Mouse (Mus musculus) embryonic facial prominence, embryonic 13.5 days (tissue): ENCODE results near the gene Maml3. TPM values are rescaled to one million over a fixed set of nuclear protein-coding genes. Genes with fewer than 3 reads are reported as not detected.

Experiments
- ATAC-seq: fragments of 200-750 bp; cut with Nextera tagmentation; 2 replicates; pipeline ENCODE4 v1.8.0; 2017; ENCODE audit warnings: low read depth; ENCODE audit not compliant: insufficient number of reproducible peaks, insufficient read depth, low FRiP score, low TSS enrichment
- H3K27ac ChIP-seq: fragments of 300-500 bp; sonication (generic); 2 replicates; pipeline ENCODE4 v1.5.1; 2015; ENCODE audit warnings: moderate library complexity, mild to moderate bottlenecking, inconsistent platforms
- H3K27me3 ChIP-seq: fragments of 300-500 bp; sonication (generic); 2 replicates; pipeline ENCODE4 v1.6.1; 2015; ENCODE audit warnings: mild to moderate bottlenecking, inconsistent platforms
- H3K36me3 ChIP-seq: fragments of 300-500 bp; sonication (generic); 2 replicates; pipeline ENCODE4 v1.6.1; 2015; ENCODE audit warnings: mild to moderate bottlenecking, inconsistent platforms
- H3K4me1 ChIP-seq: fragments of 300-500 bp; sonication (generic); 2 replicates; pipeline ENCODE4 v1.6.1; 2015; ENCODE audit warnings: inconsistent platforms
- H3K4me2 ChIP-seq: fragments of 300-500 bp; sonication (generic); 2 replicates; pipeline ENCODE4 v1.6.1; 2015; ENCODE audit warnings: moderate library complexity, mild to moderate bottlenecking, inconsistent platforms
- H3K4me3 ChIP-seq: fragments of 300-500 bp; sonication (generic); 2 replicates; pipeline ENCODE4 v1.5.1; 2015; ENCODE audit warnings: mild to moderate bottlenecking, inconsistent platforms
- H3K9ac ChIP-seq: fragments of 300-500 bp; sonication (generic); 2 replicates; pipeline ENCODE4 v1.6.1; 2015; ENCODE audit warnings: mild to moderate bottlenecking, inconsistent platforms
- H3K9me3 ChIP-seq: fragments of 300-500 bp; sonication (generic); 2 replicates; pipeline ENCODE4 v1.6.1; 2016; ENCODE audit warnings: inconsistent platforms
- WGBS: fragments of 180-500 bp; shearing (Covaris S2); methylation state at CpG from one replicate; pipeline ENCODE4 v1.1.7; 2015; ENCODE audit warnings: mixed read lengths; 5-methylcytosine and 5-hydroxymethylcytosine counted together
- polyA plus RNA-seq: library from polyadenylated mRNA; unstranded; fragments of >200 nt; fragmentation: Nextera tagmentation; extraction: Ambion mirVana; gene quantifications from 2 replicates; pipeline ENCODE4 v1.2.1, GENCODE M21; 2015

The Maml3 gene
- polyA plus RNA-seq, 1 experiment from 2014 or later, result 6.5 TPM

GRCm38 (mm10) chr3:51916060-51916870 is 188.6 kb downstream of the Maml3 start:
- no peak for ATAC-seq
- Histone ChIP-seq H3K27ac (0 out of 2 replicates have a peak overlapping the region, but pooled peaks have one; percentile 66), H3K36me3 (no peaks in the 10 kb centered on the region), H3K9me3 (peaks cover 7% of the 10 kb centered on the region; the same call in 1 of the 2 replicates), H3K4me3 (no peak overlapping the region), H3K4me2 (no peak overlapping the region), H3K9ac (no peak overlapping the region), H3K27me3 (no peaks in the 10 kb centered on the region), H3K4me1 (peaks cover 24% of the 10 kb centered on the region)
- WGBS, result 43% methylated on average over 10 of the region's 10 CpGs

- no peak overlapping the region for H3K4me3 ChIP-seq
- no peaks in the 10 kb centered on the region for H3K36me3 ChIP-seq
- H3K27me3 ChIP-seq, result no peaks in the 10 kb centered on the region
- no peak for ATAC-seq
- 76% methylated on average over 1 of the region's 1 CpGs for WGBS
- no peak overlapping the region for H3K9ac ChIP-seq
- H3K27ac ChIP-seq, result 0 out of 2 replicates have a peak overlapping the region, but pooled peaks have one; percentile 66
- H3K4me2 ChIP-seq, result no peak overlapping the region
- H3K4me1 ChIP-seq, result peaks cover 24% of the 10 kb centered on the region
- peaks cover 7% of the 10 kb centered on the region; the same call in 1 of the 2 replicates for H3K9me3 ChIP-seq
Measured at GRCm38 (mm10) chr3:51915415-51915814, 189.5 kb downstream of the Maml3 start.

- 92% methylated on average over 4 of the region's 4 CpGs for WGBS
- Histone ChIP-seq H3K9ac (no peak overlapping the region), H3K4me2 (no peak overlapping the region), H3K4me1 (peaks cover 24% of the 10 kb centered on the region), H3K4me3 (no peak overlapping the region), H3K9me3 (peaks cover 2% of the 10 kb centered on the region; the same call in 1 of the 2 replicates), H3K27ac (no peak overlapping the region), H3K36me3 (no peaks in the 10 kb centered on the region), H3K27me3 (no peaks in the 10 kb centered on the region)
- ATAC-seq, result no peak
Measured at GRCm38 (mm10) chr3:51914900-51915299, 190.0 kb downstream of the Maml3 start.

- Histone ChIP-seq H3K9ac (no peak overlapping the region), H3K9me3 (no peaks in the 10 kb centered on the region), H3K4me3 (no peak overlapping the region), H3K27ac (no peak overlapping the region), H3K27me3 (no peaks in the 10 kb centered on the region), H3K4me1 (peaks cover 35% of the 10 kb centered on the region), H3K4me2 (no peak overlapping the region), H3K36me3 (no peaks in the 10 kb centered on the region)
- ATAC-seq, result no peak
- 88% methylated on average over 8 of the region's 8 CpGs for WGBS
Measured at GRCm38 (mm10) chr3:51913498-51913897, 191.4 kb downstream of the Maml3 start.

GRCm38 (mm10) chr3:51912214-51912613 is 192.7 kb downstream of the Maml3 start:
- no peak overlapping the region for H3K9ac ChIP-seq
- H3K9me3 ChIP-seq, result no peaks in the 10 kb centered on the region
- 56% methylated on average over 8 of the region's 8 CpGs for WGBS
- no peak overlapping the region for H3K27ac ChIP-seq
- peaks cover 43% of the 10 kb centered on the region for H3K4me1 ChIP-seq
- no peak for ATAC-seq
- no peaks in the 10 kb centered on the region for H3K27me3 ChIP-seq
- no peak overlapping the region for H3K4me3 ChIP-seq
- no peaks in the 10 kb centered on the region for H3K36me3 ChIP-seq
- no peak overlapping the region for H3K4me2 ChIP-seq

- H3K4me2 ChIP-seq, result peak overlapping the region; percentile 24
- ATAC-seq, result peak; percentile 52; the same call in 1 of the 2 replicates
- H3K4me1 ChIP-seq, result peaks cover 43% of the 10 kb centered on the region
- 15% methylated on average over 14 of the region's 14 CpGs for whole genome bisulfite sequencing
- H3K9ac ChIP-seq, result peak overlapping the region; percentile 40; the same call in 1 of the 2 replicates
- no peaks in the 10 kb centered on the region for H3K9me3 ChIP-seq
- peak overlapping the region; percentile 64 for H3K27ac ChIP-seq
- H3K36me3 ChIP-seq, result no peaks in the 10 kb centered on the region
- no peaks in the 10 kb centered on the region for H3K27me3 ChIP-seq
- H3K4me3 ChIP-seq, result no peak overlapping the region
Measured at GRCm38 (mm10) chr3:51908437-51908990, 196.4 kb downstream of the Maml3 start.

GRCm38 (mm10) chr3:51907113-51907860 is 197.6 kb downstream of the Maml3 start:
- Histone ChIP-seq H3K27me3 (no peaks in the 10 kb centered on the region), H3K9me3 (no peaks in the 10 kb centered on the region), H3K4me2 (no peak overlapping the region), H3K9ac (no peak overlapping the region), H3K27ac (no peak overlapping the region), H3K36me3 (no peaks in the 10 kb centered on the region), H3K4me3 (no peak overlapping the region), H3K4me1 (peaks cover 37% of the 10 kb centered on the region)
- no peak for ATAC-seq
- 53% methylated on average over 10 of the region's 10 CpGs for WGBS

- ATAC-seq, result no peak
- Histone ChIP-seq H3K4me1 (peaks cover 40% of the 10 kb centered on the region), H3K9ac (no peak overlapping the region), H3K27me3 (no peaks in the 10 kb centered on the region), H3K9me3 (no peaks in the 10 kb centered on the region), H3K36me3 (no peaks in the 10 kb centered on the region), H3K4me3 (no peak overlapping the region), H3K4me2 (no peak overlapping the region), H3K27ac (no peak overlapping the region)
- 72% methylated on average over 9 of the region's 9 CpGs for WGBS
Measured at GRCm38 (mm10) chr3:51905903-51906302, 199.0 kb downstream of the Maml3 start.

- no peaks in the 10 kb centered on the region for H3K27me3 ChIP-seq
- no peak for ATAC-seq
- H3K9me3 ChIP-seq, result no peaks in the 10 kb centered on the region
- no peak overlapping the region for H3K27ac ChIP-seq
- peaks cover 46% of the 10 kb centered on the region for H3K4me1 ChIP-seq
- H3K36me3 ChIP-seq, result no peaks in the 10 kb centered on the region
- no peak overlapping the region for H3K4me3 ChIP-seq
- no peak overlapping the region for H3K9ac ChIP-seq
- WGBS, result 70% methylated on average over 12 of the region's 12 CpGs
- no peak overlapping the region for H3K4me2 ChIP-seq
Measured at GRCm38 (mm10) chr3:51904357-51904855, 200.5 kb downstream of the Maml3 start.

- no peaks in the 10 kb centered on the region for H3K36me3 ChIP-seq
- H3K4me1 ChIP-seq, result peaks cover 21% of the 10 kb centered on the region
- H3K4me2 ChIP-seq, result no peak overlapping the region
- no peak for ATAC-seq
- 0 out of 2 replicates have a peak overlapping the region, but pooled peaks have one; percentile 33 for H3K27ac ChIP-seq
- H3K4me3 ChIP-seq, result no peak overlapping the region
- no peak overlapping the region for H3K9ac ChIP-seq
- 35% methylated on average over 2 of the region's 2 CpGs for WGBS
- no peaks in the 10 kb centered on the region for H3K9me3 ChIP-seq
- H3K27me3 ChIP-seq, result no peaks in the 10 kb centered on the region
Measured at GRCm38 (mm10) chr3:51901151-51901550, 203.7 kb downstream of the Maml3 start.

GRCm38 (mm10) chr3:51894514-51894913 is 210.4 kb downstream of the Maml3 start:
- Histone ChIP-seq H3K36me3 (no peaks in the 10 kb centered on the region), H3K27me3 (no peaks in the 10 kb centered on the region), H3K9ac (no peak overlapping the region), H3K4me1 (peaks cover 7% of the 10 kb centered on the region), H3K27ac (no peak overlapping the region), H3K9me3 (no peaks in the 10 kb centered on the region), H3K4me3 (no peak overlapping the region), H3K4me2 (no peak overlapping the region)
- no peak for ATAC-seq
- 72% methylated on average over 8 of the region's 8 CpGs for WGBS
